Comparison of ENCODE assay signal across 8 mouse cellular contexts in the genomic region with DNA sequence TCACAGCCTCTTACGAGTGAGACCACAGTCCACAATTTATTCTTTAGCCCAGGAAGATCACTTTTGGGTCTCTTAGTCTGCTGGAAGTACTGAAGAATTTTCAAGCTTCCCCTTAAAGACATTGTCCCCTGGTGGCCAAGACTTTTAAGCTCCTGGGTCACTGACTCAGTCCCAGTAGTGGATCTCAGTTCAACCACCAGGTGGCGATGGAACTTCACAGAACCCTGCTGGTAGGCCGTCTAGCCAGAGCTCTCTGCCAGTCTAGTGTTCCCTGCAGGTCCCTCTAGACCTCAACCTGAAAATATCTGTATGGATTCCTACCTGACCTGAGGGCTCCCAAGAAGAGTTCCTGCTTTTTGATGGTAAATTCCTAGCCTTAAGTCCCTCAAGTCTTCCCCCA. TPM values are rescaled to one million over a fixed set of nuclear protein-coding genes. Genes with fewer than 3 reads are reported as not detected.
A peak's percentile ranks its signal among the peaks of the same experiment; 100 is the strongest.
DNase-seq lines count a peak whose midpoint lies in the region; ATAC-seq lines count a peak whose summit lies in the region.

No protein-coding gene starts in this region.

- H3K9me3 ChIP-seq in intestine, embryonic 15.5 days = no peaks in the 10 kb centered on the region

- ATAC-seq in common myeloid progenitor, adult 5-6 weeks (replicated peaks; ENCODE audit: low read depth, poor library complexity, severe bottlenecking) = peak; percentile 98
- ATAC-seq in intestine, embryonic 15.5 days = peak; percentile 89

- WGBS in intestine, embryonic 15.5 days = 17% methylated on average over 3 of the region's 3 CpGs

- DNase-seq in adrenal gland, adult (ENCODE audit: inconsistent age in 2 of 2, low spot score in 1 of 2) = peak; percentile 86 to 96
- peak; percentile 85 for DNase-seq in gastrocnemius, postnatal 14 days
- DNase-seq in left cerebral cortex, postnatal 10 days (ENCODE audit: extremely low spot score in 1 of 2, low spot score in 2 of 2) = peak; percentile 81 to 88
- peak; percentile 92 for DNase-seq in mesoderm, embryonic 11.5 days (ENCODE audit: low read depth, low spot score)
- peak; percentile 76 for DNase-seq in skeletal muscle tissue, adult 2 months (ENCODE audit: low read depth, low spot score)
- DNase-seq in T-cell, adult 2 months (ENCODE audit: low spot score) = no peak

- H3K27ac ChIP-seq in intestine, embryonic 15.5 days = no peak overlapping the region

- intact Hi-C loops in gastrocnemius, postnatal 14 days (cut with DNase I; ENCODE audit: low total_unique reads) = loop anchor here (5.0 kb wide), 3 partner anchors 33 to 283 kb away; no protein-coding TSS in a partner anchor
- intact Hi-C loops in left cerebral cortex, postnatal 10 days (cut with DNase I) = loop anchor here (5.0 kb wide), 1 partner anchor 33 kb away; no protein-coding TSS in a partner anchor

- H3K4me1 ChIP-seq in intestine, embryonic 15.5 days (replicated peaks) = no peaks in the 10 kb centered on the region

- no peaks in the 10 kb centered on the region for H3K27me3 ChIP-seq in intestine, embryonic 15.5 days (replicated peaks)

- H3K9ac ChIP-seq in intestine, embryonic 15.5 days = no peak overlapping the region

- H3K4me2 ChIP-seq in intestine, embryonic 15.5 days (replicated peaks) = no peak overlapping the region

- no peaks in the 10 kb centered on the region for H3K36me3 ChIP-seq in intestine, embryonic 15.5 days

- no peak overlapping the region for H3K4me3 ChIP-seq in intestine, embryonic 15.5 days (replicated peaks)

RNA-seq across cellular contexts. Expression of gene Lmo1, which starts 35.6 kb away (rescaled TPM):
- total RNA-seq in common myeloid progenitor, adult 5-6 weeks (2017) = 3.1 and 7.5 TPM in 2 replicates
- total RNA-seq in gastrocnemius, postnatal 14 days (2021) = 1 to 10 TPM; 4.1 to 5.1 TPM
- 3.5 and 3.8 TPM in 2 replicates for polyA plus RNA-seq in intestine, embryonic 15.5 days (2015; fragmentation: Nextera tagmentation; extraction: Ambion mirVana)
- 10 to 100 TPM; 25.2 to 26.8 TPM for total RNA-seq in left cerebral cortex, postnatal 10 days (2021)

RNA-seq across cellular contexts. Expression of gene Ric3, which starts 56.3 kb away (rescaled TPM):
- total RNA-seq in common myeloid progenitor, adult 5-6 weeks (2017) = 1.6 and 3.1 TPM in 2 replicates
- 1 to 10 TPM; 1.5 to 1.7 TPM for total RNA-seq in gastrocnemius, postnatal 14 days (2021)
- 2.0 and 2.9 TPM in 2 replicates for polyA plus RNA-seq in intestine, embryonic 15.5 days (2015; fragmentation: Nextera tagmentation; extraction: Ambion mirVana)
- total RNA-seq in left cerebral cortex, postnatal 10 days (2021) = 10 to 100 TPM; 50.0 to 53.7 TPM

Comparison
In these comparisons a context has a peak if more than half of its experiments do, and no peak if none do; other contexts are left out.
1. RNA of gene Ric3, which starts 56.3 kb away (total RNA-seq): 50.0 to 53.7 TPM in left cerebral cortex, postnatal 10 days; 1.5 to 1.7 TPM in gastrocnemius, postnatal 14 days and 1.6 to 3.1 TPM in common myeloid progenitor, adult 5-6 weeks; every median in the first group is over 10 times any median in the second.